Mouse (Mus musculus): ENCODE results near the gene Serpine1.

The Serpine1 gene

DNA sequence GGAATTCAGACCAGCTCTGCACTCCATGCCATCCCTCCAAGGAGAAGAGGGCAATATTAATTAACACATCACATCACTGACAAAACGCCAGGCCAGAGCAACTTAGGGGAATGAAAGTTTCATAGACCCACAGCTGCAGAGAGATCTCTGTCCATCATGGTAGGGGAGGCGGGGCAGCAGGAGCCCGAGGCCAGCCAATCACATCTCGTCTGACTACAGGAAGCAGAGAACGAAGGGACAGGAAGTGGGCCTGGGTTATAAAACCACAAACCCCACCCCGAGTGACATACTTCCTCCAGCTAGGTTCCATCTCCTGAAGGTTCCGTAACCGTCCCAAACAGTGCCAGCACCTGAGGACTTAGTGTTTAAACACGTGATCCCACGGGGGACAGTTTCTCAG is 23.1 kb upstream of the Serpine1 start:
- no peak for DNase-seq

GRCm38 (mm10) chr5:137093720-137094119 is 21.7 kb upstream of the Serpine1 start:
- DNase-seq = peak in 1 of 2 experiments; percentile 38

GRCm38 (mm10) chr5:137091560-137091959 is 19.5 kb upstream of the Serpine1 start:
- DNase-seq = peak in 1 of 2 experiments; percentile 40

- peak; percentile 86 to 89 for DNase-seq
Measured at GRCm38 (mm10) chr5:137090870-137091269, 18.8 kb upstream of the Serpine1 start.

DNA sequence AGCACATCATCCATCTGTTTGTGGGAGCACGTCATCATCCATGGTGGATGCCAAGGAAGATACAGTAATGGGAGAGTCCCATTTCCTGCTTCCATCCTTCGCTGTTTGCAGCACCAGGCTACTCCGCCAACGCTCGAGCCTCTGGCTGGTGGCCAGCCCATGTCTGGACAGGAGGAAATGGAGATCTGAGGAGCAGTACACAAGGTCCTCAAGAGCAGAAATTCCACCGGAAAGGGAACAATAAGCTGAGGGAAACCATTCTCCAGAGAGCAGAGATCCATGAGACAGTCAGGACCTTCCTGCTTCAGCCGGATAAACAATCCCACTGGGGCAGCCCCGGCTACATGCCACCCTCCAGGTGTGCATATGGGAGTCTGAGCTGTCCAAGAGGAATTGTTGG is 15.3 kb upstream of the Serpine1 start:
- DNase-seq = no peak

- no peak for DNase-seq
Measured at GRCm38 (mm10) chr5:137085731-137086130, 13.7 kb upstream of the Serpine1 start.

- DNase-seq = no peak
Measured at GRCm38 (mm10) chr5:137085021-137085420, 13.0 kb upstream of the Serpine1 start.

DNA sequence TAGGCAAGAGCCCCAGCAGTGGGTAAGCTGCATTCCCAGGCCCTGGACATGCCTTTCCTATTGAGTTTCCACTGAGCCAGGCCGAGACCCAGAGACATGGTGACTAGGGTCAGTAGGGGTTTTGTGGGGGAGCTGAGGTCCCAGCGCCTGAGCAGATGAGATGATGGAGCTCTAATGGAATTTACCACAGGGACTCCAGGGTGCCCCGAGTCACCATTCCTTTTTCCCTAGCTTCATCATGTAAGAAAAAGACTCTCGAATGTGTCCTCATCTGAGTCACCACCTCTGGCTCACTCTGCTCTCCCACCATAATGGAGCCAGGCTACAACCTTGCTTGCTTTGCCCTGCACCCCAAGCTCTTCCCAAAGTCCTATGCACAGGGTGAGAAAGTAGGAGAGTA is 11.0 kb upstream of the Serpine1 start:
- DNase-seq = no peak

DNA sequence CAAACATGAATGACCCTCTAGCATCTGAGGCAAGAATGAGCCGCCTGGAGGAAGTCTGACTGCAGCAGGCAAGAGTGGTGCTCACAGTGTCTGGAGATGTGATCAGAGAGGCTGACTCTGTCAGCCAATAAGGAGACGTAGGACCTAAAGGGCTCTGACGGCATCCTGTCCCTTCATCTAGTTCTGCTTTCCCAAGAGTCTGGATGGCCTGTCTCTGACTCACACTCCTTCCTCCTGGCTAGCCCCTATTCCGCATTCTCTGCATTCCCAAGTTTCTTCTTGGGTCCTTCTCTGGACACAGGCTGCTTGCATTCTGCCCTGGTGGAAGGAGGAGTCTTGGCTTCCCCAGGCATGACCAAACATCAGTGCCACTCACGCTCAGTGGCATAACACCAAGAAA is 7.8 kb upstream of the Serpine1 start:
- no peak for DNase-seq

DNA sequence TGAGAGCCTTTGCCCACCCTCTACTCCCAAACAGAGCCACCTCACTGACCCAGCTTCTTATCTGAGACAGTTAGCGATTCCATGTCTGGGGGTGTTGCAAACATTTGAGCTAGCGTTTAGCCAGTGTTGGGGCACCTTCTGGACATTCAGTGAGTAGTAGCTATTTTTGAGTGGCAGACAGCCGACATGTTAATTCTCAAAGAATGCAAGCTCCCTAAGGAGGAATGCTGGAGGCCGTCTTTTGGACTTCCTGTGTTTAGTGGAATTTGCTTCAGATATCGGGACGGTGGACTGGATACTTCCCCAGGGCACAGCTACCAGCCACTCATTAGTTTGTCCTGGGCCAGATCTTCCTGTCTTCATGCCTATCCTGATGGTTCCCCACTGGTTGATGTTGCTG is 6.5 kb upstream of the Serpine1 start:
- DNase-seq = no peak

DNA sequence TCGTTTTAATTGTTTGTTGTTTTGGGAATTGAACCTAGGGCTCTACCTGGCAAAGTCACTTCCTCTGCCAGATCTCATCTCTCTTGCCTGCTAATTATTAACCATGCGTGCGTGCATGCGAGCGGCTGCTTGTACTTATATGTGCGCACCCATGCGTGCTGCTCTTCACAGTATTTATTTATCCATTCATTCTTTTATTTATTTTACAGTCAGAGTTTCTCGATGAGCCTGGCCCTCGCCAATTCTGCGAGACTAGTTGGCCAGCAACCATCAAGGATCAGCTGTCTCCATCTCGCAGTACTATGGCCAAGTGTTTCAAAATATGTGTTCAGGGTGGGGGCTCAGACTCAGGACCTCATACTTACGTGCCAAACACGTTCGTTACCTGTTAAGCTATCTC is 6.0 kb upstream of the Serpine1 start:
- DNase-seq = peak in 1 of 2 experiments; percentile 38

- no peak for DNase-seq
Measured at GRCm38 (mm10) chr5:137077187-137077586, 5.1 kb upstream of the Serpine1 start.

GRCm38 (mm10) chr5:137076191-137076930 is 4.3 kb upstream of the Serpine1 start:
- DNase-seq = peak; percentile 50 to 54

DNA sequence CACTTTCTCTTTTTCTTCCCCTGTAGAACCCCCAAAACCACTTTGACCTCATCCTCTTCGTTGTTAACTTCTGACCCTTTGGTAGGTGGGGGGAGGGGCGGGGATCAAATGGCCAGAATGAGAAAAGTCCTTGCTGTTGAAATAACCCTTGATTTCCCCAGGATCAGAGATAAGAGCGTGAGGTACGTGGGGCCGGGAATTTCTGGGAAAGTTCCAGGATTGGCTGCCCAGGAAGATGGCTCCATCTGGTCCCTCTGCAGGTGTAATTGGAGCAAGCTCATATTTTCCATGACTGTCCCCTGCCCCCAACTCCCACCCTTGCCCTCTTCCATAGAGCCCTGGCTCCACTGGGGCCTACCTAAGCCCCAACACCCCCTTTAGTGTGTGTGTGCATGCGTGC is 3.7 kb upstream of the Serpine1 start:
- DNase-seq = peak; percentile 82 to 84

DNA sequence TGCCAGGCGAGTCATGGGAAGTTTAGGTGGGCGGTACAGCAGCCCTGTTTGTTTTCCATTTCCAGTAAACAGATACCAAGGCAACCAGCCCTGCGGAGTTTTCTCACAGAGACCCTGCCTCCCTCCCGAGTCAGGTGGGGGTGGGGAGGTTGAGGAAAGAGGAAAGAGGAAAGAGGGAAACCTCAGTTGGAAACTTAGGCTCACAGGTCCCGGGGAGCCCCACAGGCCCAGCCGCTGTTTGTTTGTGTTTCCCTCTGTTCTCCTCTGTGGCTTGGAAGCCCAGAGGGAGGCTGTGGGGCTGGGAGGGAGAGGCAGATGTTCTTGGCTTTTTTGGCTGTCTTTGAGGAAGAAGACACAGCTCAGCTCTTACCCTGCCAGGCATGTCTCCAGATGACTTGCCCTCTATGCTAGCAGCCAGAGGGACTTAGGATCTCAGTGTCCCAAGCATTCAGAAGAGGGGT is 2.2 kb upstream of the Serpine1 start:
- peak in 1 of 2 experiments; percentile 22 for DNase-seq

GRCm38 (mm10) chr5:137073141-137073540 is 1.1 kb upstream of the Serpine1 start:
- DNase-seq = no peak

GRCm38 (mm10) chr5:137070881-137071605 is 1.0 kb downstream of the Serpine1 start:
- no peak for DNase-seq

DNA sequence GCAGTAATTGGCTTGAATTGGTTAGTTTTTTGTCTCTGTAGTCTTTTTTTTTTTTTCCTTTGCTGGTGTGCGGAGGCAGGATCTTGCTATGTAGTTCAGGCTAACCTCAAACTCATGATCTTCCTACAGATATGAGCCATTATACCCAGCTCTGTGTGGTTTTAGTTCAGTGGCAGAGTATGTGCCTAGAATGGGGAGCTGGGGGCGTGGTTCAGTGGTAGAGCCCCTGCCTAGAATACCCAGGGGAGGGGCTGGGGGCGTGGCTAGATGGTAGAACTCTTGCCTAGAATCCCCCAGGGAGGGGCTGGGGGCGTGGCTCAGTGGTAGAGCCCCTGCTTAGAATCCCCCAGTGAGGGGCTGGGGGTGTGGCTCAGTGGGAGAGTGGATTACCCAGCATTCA is 3.4 kb downstream of the Serpine1 start:
- DNase-seq = no peak

DNA sequence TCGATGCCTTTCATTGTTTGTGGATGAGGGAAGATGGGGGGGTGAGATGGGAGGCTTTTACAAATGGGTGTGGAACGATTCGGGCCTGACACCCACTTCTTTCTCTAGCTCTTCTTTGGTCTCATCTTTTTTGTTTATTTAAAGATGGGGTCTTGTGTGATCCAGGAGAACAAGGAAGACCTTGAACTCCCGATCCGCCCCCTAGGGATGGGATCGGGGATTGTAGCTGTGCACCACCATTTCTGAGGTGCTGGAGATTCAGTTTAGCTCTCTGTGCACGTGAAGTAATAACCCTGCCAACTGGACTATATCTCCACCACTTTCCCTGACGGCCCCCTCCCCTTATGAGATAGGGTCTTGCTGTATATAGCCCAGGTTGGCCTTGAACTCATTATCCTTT is 6.1 kb downstream of the Serpine1 start:
- DNase-seq = no peak

- DNase-seq = no peak
Measured at GRCm38 (mm10) chr5:137065454-137065853, 6.6 kb downstream of the Serpine1 start.

GRCm38 (mm10) chr5:137062601-137063000 is 9.5 kb downstream of the Serpine1 start:
- no peak for DNase-seq

- DNase-seq = peak; percentile 73 to 74
Measured at GRCm38 (mm10) chr5:137061809-137062481, 10.1 kb downstream of the Serpine1 start.

GRCm38 (mm10) chr5:137054873-137055272 is 17.2 kb downstream of the Serpine1 start:
- DNase-seq = no peak

GRCm38 (mm10) chr5:137054299-137054698 is 17.8 kb downstream of the Serpine1 start:
- DNase-seq = no peak

All from cerebellum, postnatal 10 days (tissue).